Mouse (Mus musculus): ENCODE measurements around the gene Cr2.
A peak's percentile ranks its signal among the peaks of the same experiment; 100 is the strongest.
"Not testable (repeated sequence)": the region's sequence is repeated elsewhere in the genome, so short reads cannot be mapped to it uniquely, and the experiment has no call there.

Cr2 gene

DNA sequence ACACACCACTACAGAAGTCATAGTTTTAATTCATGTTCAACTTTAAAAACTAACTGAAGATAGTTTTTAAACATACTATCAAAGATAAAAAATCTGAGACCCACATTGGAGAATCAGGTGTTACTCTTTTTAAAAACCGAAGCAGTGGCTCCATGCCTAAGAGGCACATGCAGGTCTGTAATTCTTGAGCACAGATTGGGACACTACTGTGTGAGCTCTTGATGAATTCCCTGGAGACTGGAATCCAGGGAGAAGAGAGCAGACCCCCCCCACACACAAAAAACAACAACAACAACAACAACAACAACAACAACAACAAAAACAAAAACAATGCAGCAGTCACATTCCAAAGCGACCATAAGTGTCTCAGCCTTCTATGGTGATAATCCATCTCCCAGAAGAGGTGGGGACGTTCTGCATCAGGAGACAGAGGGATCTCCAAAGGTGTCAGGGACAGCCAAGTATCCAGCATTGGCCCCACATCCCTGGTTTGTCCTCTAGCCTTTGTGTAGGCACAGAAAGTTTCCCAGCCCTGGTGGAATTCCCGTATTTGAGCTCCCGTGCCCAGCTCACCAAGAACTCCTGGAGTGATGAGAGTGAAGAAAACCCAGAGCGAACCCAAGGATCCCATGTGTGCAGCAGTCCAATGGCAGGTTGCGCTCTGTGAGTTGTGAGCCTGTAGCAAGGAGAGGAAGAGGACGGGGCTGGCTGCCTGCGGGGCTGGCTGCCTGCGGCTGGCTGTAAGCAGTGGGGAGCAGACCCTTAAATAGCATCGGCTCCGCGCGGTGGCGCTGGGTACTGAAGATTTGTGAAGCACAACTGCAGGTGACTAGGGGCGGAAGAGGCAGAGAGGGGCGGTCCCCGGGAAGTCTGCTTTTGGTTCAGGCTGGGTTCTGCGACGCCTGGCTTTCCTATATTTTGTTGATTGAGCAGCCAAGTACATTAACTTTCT lies at the start of gene Cr2:
Gene Cr2, minus strand, starts transcription at position 737 of the 952 bp plus-strand sequence.
- peak; percentile 97 for ATAC-seq (ENCODE audit: low TSS enrichment)

DNA sequence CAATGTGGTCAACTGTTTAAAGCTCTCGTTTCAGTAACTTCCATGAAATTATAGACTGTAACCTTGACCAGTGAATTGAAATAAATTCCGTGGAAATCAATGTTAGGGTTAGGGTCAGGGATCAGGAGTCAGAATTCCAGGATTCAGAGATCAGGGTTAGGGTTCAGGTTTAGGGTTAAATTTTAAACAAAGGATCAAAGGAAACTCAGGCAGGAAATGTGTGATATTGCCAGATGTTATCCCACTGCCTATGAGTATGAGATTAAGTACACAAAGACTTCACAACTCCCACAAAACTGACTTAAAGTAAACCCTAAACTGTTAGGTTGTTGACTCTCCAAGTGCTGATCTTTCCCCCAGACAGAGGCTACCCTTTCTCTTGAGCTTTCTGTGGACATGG lies 45.3 kb upstream of the Cr2 start:
- no peak for ATAC-seq (ENCODE audit: low TSS enrichment)

DNA sequence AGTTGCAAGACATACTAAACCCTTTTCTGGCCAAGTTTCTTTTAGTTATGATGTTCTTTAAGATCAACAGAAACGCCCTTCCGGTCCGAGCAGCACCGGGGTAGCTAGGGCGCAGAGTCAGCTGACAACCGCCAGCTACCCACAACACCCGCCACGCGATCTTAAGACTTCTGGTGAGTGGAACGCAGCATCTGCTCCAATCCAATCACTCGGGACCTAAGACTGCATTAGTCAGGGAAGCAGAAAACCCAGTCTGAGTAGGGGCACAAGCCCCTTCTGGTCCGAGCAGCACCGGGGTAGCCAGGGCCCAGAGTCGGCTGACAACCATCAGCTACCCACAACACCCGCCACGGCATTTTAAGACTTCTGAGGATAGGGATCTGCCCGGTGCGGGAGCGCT lies 36.3 kb upstream of the Cr2 start:
- not testable (repeated sequence) for ATAC-seq (ENCODE audit: low TSS enrichment)

DNA sequence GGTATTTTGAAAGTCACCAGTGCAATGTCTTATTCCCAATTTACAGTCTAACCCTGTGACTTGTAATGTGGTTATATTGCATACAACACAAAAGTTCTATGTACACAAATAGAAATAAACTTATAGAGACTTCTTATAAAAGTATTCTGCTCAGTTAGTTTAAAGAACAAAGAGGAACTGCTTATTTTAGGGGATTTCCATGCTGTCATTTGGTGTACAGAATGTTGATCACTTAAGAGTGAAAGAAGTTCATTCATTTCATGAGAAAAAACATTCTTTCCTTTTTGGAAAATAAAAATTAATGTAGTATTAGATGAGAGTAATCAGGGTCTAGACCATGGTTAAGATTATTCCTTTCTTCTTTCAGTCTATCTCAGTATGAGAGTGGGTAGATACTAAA lies 8.2 kb upstream of the Cr2 start:
- no peak for ATAC-seq (ENCODE audit: low TSS enrichment)

DNA sequence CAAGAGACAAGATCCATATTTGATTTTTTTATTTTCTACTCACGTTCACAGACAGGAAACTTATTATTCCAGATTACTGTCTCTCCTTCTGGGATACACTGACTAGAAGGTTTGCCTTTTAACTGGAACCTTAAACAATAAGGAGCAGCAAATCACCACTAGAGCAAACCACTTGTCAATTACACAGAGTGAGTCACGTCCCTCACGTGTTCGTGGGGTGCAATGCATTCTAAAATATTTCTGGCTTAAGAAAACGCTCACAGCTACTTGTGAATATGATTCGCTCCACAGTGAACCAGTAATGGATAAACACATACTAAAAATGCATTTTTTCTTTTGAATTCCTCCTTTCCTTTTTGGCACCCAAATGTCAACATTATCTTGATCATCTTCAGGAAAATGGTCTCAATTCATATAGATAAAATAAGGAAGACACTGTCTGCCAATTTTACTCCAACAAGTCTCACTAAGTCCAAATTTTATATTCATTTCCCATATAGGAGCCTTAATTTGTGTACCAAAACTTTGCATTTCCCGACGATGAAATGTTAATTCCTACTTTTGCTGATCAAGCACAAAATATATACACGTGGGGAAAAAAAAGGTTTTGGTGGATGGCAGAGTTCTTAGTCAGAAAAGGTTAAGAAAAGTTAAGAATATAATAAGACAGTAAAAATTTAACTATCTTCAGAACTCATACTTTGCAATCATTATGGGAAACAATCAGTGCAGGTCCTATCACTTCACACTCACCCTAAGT lies 11.3 kb downstream of the Cr2 start:
- no peak for ATAC-seq (ENCODE audit: low TSS enrichment)

DNA sequence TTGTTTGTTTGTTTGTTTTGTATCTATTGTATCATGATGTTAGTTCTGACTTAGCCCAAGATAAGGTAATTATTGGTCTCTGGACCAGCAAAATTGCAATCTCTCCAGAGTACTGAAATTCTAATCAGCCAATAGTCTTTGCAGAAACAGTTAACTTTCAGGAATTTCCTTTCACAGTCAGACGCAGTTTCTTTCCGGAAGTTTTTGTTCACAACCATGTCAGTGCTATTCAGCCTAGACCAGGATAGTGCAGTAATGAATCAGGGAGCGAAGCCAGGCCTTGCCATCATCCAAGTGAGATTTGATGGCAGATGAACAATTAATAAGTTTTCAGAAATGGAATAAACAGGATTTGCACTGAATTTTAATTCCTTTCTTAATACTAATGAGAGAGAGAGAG lies 44.4 kb downstream of the Cr2 start:
- ATAC-seq (ENCODE audit: low TSS enrichment) = no peak

DNA sequence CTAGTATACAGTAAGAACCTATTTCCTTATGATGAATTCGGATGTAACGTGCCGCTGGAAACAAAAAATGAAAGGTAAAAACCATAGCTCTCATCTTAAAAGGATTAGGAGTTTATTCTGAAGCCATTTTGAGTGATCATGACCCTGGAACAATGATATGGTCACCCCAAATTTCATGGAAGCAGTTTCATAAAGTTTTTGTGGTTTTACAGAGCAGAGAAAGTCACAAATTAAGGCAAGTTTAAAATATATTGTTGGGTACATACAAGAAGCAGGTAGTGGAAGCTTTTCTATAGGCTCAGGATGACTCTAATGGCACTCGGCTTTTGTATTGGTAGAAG lies 44.9 kb downstream of the Cr2 start:
- 0 out of 2 replicates have a peak, but pooled peaks have one; percentile 2 for ATAC-seq (ENCODE audit: low TSS enrichment)

DNA sequence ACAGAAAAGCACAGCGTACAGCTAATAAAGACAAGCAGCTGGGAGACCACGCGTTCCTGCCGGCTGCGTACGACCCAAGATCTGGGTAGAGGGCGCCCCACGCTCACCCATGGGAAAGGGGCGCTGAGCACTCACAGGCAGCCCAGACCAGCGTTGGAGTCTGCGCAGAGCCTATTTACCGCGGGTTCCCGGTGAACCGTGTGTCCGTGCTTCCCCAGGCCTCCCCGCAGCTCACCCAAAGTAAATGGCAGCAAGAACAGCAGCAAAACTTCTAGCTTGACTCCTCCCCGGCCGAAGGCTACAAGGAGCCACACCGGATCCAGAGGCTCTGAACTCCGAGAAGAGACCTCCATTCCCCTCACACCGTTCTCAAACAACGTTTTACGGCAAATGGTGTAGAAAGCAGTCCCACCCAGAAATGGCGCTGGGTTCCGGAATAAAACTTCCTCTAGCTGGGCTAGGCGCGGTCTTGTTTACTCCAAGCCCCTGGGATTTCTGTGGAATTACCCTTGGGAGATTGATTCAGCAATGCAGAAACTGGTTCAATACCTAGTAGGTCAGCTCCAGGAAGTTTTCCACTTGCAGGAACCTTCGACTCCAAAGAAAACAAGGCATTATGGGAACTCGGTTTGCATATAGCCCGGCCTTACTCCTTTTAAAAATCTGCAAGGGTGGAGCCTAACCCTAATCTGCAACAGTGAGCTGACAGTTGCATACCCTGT lies 45.4 kb downstream of the Cr2 start, which contains the start of gene Cr1l:
Gene Cr1l, minus strand, starts transcription at position 634 of the 722 bp plus-strand sequence.
- ATAC-seq (ENCODE audit: low TSS enrichment) = peak; percentile 99

DNA sequence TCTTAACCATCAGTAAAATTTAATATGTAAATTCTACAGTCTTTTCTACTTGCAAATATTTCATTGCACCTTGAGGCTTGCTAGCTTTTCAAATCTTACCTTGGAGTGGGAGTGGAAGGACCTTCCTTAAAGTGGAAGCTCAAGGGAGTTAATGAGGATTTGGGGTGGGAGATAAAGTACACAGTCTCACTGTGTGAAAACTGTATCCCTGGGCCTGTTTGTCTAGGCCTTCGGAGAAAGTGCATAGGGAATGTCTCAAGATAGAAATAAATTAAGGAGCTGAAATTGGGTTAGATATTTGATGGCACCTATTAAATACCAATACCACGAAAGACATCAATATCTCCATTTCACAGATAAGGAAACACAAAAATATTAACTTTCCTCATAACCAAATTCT lies 46.0 kb downstream of the Cr2 start:
- ATAC-seq (ENCODE audit: low TSS enrichment) = 0 out of 2 replicates have a peak, but pooled peaks have one; percentile 33

DNA sequence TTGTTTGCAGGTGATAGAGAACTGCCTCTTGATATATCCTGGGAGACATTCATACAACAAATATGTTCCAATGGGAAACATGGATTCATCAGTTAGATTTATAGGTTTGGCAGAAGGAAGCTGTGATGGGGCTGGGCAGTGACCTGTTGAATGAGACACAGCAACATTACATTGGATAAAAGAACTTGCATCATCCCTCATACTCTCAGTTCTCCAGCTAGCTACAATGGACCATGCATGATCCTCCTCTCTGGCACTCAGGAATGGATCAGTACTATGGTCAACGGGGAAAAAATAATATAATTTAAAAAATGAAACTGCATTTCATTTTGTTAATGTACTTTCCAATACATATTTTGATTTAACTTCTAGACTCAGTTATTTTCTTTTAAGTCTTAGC lies 46.6 kb downstream of the Cr2 start:
- ATAC-seq (ENCODE audit: low TSS enrichment) = no peak

DNA sequence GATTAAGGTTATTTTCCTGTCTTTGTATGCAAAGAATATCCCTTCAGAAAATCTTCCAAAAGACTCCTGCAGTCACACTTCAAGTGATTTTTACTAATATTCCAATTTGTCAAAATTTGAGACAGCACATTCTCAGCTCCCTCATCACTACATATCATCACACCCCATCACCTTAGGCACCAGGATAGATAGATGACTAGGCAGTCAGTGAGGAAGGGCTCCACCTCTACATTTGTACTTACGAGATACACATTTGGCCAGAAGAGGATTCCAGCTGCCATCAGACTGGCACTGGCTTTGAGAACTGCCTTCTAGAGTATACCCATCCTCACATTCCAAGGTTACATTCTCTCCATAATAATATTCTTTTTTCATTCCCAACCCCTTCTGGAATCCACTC lies 62.1 kb downstream of the Cr2 start:
- no peak for ATAC-seq (ENCODE audit: low TSS enrichment)

DNA sequence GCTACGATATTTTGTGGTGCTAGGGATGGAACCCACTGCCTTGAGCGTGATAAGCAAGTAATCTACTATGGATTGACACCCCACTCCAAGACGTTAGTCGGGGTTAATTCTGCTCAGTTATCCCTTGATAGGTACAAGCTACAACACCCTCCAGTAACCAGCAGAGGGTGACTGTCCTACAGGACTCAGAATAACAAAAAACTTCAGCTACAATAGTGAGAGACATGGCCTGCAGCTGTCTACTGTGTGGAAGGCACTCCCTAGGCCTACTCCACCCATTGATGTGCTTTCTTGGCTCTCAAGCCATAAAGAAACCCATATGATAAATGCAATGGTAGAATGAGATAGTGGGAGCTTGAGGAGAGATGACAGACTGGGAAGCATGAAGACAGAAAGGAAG lies 62.9 kb downstream of the Cr2 start:
- ATAC-seq (ENCODE audit: low TSS enrichment) = no peak

DNA sequence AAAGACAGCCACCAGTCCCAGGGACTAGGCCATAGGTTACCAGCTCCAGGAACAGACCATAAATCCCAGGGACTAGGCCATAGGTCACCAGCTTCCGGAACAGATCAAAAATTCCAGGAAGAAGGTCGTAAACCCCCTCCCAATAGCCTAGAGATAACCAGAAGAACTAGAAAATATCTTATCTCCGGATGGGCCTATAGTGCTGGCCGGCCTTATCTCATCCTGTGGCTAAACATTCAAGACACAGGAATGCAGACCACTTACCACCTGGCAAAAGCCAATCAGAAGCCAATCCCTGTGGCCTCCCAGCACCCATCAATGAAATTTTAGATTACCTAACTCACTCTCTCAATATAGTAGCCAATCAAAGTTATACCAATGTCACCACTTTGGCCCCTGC lies 75.8 kb downstream of the Cr2 start:
- ATAC-seq (ENCODE audit: low TSS enrichment) = no peak

DNA sequence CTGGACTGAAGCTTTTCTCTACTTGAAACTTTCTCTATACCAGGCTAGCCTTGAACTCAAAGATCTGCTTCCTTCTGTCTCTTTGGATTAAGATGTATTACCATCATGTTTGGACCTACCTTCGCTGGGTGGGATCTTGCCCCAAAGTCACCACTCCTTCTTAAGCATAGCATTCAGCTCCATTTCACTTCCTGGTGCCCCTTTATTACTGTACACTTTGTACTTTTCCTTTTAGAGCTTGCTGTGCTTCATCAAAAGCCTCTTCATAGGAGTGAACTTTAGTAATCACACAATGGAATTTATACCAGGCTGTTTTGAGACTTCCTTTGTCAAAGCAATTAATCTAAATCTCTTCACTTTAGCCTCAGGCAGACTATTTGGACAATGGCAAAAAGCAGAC lies 78.5 kb downstream of the Cr2 start:
- ATAC-seq (ENCODE audit: low TSS enrichment) = no peak

DNA sequence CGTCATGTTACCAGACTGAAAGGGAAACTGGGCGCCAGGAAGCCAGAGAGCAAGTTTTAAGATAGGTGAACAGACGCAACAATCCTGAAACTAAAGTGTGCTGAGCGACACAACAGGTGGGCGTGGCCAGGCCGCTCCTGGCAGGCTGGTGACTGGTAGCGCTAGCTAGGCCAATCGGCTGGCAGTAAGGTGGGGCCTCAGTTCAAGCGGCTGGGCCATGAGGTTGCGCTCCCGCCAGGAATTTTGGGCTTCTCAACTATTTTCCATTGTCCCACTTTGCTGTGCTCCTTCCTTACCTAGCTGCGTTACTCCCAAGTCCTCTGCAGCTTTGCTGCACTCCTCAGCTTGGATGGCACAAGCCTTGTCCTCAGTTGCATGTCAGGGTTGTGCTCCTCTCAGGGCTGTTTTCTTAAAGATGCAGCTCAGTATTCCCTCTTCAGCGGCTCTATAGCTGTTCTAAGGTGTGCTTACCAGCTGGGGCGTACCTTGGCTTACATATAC lies 84.2 kb downstream of the Cr2 start, which contains the start of gene Cd46:
Gene Cd46, minus strand, starts transcription at position 30 of the 501 bp plus-strand sequence.
- peak; percentile 64 for ATAC-seq (ENCODE audit: low TSS enrichment)

DNA sequence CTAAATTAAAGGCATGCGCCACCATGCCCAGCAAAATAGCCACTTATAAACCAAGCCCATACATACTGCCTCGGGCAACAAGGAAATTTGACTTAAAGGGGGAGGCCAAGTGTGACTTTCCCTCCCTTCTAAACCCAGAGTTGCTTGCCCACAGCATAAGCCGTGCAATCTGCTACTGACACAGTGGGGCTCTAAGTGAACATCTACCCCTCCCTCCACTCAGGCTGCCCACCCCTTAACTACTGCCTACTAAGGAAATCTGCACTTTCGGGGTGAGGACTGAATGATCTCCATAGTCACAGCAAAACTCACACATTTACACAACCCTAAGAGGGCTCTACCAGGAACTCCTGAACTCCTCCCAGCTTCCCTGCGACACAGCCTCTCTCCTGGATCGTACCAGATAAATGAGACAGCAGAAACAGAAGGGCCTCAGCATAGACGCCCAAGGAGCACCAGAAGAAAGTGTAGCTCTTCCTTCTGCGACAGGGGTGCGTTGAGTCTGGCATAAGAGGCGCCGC lies 84.8 kb downstream of the Cr2 start:
- ATAC-seq (ENCODE audit: low TSS enrichment) = no peak
